Mouse (Mus musculus) heart, postnatal 0 days (tissue): ENCODE measurements around the gene Vmn1r3.
"Not testable (repeated sequence)": the region's sequence is repeated elsewhere in the genome, so short reads cannot be mapped to it uniquely, and the experiment has no call there.

Experiments used
- CTCF ChIP-seq: IDR thresholded peaks from 2 replicates; pipeline ENCODE4 v1.5.1; 2016; ENCODE audit warnings: antibody characterized with exemption, control low read depth, low read depth
- EP300 ChIP-seq: IDR thresholded peaks from 2 replicates; pipeline ENCODE4 v1.6.1; 2016; ENCODE audit warnings: antibody characterized with exemption, low read depth

DNA sequence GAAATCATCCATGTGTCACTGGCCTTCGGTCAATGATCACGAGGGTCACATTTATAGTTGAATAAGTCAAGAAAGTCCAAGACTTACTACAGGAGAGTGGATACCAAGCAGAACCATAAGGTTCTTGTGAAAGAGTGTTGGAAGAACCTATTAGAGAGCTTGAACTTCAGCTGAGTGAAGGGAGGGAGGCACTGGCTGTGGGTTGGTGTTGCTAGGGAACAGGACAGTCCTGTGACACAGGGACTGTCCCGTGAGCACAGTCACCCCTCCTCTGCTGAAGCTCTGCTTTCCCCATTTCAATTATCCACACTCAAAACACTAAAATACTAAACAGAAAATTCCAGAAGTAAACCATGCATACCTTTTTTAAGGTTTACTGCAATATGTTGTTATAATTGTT, 40.3 kb upstream of the Vmn1r3 start:
- TF ChIP-seq CTCF, EP300: not testable (repeated sequence)
